Mouse (Mus musculus) spleen, postnatal 10 days (tissue): Measurements from ENCODE around the gene Vars.
"Not testable (repeated sequence)": the region's sequence is repeated elsewhere in the genome, so short reads cannot be mapped to it uniquely, and the experiment has no call there.

Source experiments
- DNase-seq, 2 experiments: peaks; one replicate each; pipeline ENCODE4 v3.0.0; 2021 to 2022; ENCODE audit warnings: low spot score in 2 of 2

Vars gene

GRCm38 (mm10) chr17:35003022-35003838 is 2.4 kb downstream of the Vars start:
- no peak for DNase-seq

DNA sequence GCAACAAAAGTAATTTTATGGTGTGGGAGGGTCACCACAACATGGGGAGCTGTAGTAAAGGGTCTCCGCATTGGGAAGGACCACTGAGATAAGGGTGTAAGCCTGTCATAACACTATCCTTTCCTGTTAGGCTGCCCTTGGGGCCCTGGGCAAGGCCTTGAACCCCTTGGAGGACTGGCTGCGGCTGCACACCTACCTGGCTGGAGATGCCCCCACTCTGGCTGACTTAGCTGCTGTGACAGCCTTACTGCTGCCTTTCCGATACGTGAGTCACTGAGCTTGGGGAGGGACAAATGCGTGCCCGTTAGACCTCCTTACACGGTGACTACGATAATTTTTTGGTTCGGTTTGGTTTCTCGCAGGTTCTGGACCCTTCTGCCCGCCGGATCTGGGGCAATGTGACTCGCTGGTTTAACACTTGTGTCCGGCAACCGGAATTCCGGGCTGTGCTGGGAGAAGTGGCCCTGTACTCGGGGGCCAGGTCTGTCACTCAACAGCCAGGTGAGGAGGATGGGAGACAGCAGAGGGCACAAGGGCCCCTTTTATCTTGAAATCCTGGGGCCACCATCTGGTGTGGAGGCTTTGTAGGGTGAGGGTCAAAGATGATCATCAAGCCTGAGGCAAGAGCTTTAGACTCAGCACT is 3.4 kb downstream of the Vars start:
- no peak for DNase-seq

- no peak for DNase-seq
Measured at GRCm38 (mm10) chr17:35005158-35005557, 4.4 kb downstream of the Vars start.

DNA sequence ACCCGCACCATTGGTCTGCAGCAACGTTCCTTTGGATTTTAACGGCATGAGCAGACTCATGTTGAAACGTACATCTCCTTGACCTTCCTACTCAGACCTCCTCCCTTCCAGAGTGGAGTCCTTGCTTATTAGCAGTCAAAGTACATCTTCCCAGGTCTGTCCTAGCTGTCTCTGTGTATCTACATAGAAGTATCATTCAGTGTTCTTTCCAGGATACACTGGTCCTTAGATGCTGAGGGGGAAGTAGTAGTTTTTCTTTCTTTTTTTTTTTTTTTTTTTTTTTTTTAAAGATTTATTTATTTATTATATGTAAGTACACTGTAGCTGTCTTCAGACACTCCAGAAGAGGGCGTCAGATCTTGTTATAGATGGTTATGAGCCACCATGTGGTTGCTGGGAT is 5.1 kb downstream of the Vars start:
- not testable (repeated sequence) for DNase-seq

- no peak for DNase-seq
Measured at GRCm38 (mm10) chr17:35007387-35007991, 6.7 kb downstream of the Vars start.

DNA sequence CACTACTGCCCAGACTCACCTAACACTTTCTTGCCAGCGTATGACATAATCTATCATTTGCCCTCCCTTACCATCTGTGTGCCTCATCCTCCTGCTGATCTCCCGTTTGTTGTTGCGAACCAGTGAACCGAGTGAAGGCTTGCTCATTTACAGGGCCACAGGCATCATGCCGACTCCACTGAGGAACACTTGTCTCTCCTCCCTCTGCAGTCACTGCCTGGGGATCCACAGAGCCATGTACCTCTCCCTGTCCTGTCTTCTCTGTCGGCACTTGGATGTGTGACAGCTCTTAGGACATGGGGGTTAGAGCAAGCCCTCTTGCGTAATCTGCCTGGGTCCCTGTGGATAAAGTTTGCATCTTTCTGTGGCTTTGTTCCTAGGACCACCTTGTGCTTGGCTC is 8.8 kb downstream of the Vars start:
- no peak for DNase-seq

DNA sequence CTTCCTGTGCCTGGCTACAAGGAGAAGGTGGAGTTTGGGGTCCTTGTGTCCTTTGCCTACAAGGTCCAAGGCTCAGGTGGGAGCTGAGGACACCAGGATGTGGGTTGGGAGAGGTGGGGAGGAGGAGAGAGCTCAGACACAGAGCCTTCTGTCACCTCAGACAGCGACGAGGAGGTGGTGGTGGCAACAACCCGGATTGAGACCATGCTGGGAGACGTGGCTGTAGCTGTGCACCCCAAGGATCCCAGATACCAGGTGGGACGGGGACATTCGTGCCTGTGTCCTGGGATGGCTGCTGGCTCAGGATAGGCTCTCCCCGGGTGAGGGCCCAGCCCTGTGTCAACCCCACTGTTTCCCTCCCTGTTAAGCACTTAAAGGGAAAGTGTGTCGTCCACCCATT is 10.7 kb downstream of the Vars start:
- DNase-seq, result no peak

DNA sequence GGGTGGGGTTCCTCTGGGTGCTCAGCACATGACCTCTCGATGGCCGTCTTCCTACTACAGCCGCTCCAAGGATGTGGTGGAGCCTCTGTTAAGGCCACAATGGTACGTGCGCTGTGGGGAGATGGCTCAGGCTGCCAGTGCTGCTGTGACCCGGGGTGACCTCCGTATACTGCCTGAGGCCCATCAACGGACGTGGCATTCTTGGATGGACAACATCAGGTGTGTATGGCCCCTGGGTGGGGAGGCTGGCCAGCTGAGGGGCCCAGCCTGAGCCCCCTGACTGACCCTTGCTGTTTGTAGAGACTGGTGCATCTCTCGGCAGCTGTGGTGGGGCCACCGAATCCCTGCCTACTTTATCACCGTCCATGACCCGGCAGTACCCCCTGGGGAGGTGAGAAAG is 11.6 kb downstream of the Vars start:
- DNase-seq, result peak in 1 of 2 experiments; percentile 14

GRCm38 (mm10) chr17:35013221-35013620 is 12.4 kb downstream of the Vars start:
- peak in 1 of 2 experiments; percentile 15 for DNase-seq

DNA sequence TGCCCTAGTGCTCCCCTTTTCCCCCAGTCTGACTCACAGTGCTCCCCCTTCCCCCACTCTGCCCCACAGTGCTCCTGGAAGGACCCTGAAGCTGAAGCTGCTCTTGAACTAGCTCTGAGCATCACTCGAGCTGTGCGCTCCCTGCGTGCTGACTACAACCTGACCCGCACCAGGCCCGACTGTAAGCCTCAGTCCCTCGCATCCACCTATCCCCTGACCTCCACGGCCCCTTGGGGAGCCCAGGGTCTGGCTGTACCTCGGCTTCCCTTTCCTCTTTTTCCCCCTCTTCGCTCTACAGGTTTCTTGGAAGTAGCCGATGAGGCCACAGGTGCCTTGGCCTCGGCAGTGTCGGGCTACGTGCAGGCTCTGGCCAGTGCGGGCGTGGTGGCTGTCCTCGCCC is 14.5 kb downstream of the Vars start:
- peak in 1 of 2 experiments; percentile 15 for DNase-seq

DNA sequence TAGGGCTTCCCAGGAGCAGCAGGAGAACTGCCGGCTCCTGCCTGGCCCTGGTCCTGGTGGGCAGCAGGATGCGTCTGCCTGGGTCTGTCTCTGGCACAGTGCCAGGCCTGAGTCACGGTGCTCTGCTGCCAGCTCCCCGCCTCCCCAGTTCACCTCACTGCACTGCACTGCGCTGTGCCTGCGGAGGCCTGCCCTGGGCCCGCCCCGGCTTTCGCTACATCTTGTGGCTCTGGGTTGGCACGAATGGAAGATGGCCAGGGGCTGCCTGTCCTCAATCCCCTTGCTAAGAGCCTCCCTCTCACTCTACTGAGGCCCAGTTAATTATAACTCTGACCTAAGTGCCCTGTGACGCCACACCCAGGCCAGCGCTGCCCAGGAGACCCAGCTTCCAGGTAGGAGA is 15.6 kb downstream of the Vars start, which contains the start of gene Vwa7:
Vwa7 (plus strand) TSS at position 204 of the 400 bp plus-strand sequence.
- peak in 1 of 2 experiments; percentile 51 for DNase-seq

- DNase-seq, result no peak
Measured at GRCm38 (mm10) chr17:35016791-35017705, 16.3 kb downstream of the Vars start.

GRCm38 (mm10) chr17:35017706-35018030 is 16.9 kb downstream of the Vars start:
- DNase-seq, result no peak

DNA sequence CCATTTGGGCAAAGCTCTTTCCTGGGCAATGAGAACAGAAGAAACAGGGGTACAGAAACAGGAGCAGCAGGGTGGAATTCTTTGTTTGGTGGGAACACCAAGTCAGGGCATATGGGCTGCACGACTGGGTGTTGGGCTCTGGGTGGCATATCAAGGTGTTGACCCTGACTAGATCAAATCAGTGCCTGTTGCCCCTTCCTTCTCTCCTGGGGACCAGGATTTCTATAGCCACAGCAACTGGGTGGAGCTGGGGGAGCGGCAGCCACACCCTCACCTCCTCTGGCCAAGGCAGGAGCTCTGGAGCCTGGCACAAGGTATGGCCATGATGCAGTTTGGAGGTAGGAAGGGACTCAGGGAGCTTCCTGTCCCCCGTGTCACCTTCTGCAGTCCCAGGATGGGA is 17.4 kb downstream of the Vars start:
- no peak for DNase-seq

DNA sequence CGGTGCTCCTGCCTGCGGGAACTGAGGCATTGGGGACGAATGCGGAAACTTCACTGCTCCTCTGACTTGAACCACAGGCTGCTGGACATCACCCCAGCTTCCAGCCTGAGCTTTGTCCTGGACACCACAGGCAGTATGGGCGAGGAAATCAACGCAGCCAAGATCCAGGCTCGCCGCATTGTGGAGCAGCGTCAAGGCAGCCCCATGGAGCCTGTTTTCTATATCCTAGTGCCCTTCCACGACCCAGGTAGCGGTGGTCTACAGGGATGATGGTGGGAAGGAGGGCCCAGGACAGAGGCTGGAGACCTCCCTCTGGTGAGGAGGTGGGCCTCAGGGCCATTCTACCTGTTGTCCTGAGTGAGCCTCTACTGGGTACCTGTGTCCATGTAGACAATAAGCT is 19.1 kb downstream of the Vars start:
- no peak for DNase-seq

GRCm38 (mm10) chr17:35020551-35020950 is 19.8 kb downstream of the Vars start:
- no peak for DNase-seq

- peak; percentile 89 to 92 for DNase-seq
Measured at GRCm38 (mm10) chr17:35021163-35021808, 20.5 kb downstream of the Vars start.

GRCm38 (mm10) chr17:35021842-35022477 is 21.2 kb downstream of the Vars start:
- peak in 1 of 2 experiments; percentile 22 for DNase-seq

DNA sequence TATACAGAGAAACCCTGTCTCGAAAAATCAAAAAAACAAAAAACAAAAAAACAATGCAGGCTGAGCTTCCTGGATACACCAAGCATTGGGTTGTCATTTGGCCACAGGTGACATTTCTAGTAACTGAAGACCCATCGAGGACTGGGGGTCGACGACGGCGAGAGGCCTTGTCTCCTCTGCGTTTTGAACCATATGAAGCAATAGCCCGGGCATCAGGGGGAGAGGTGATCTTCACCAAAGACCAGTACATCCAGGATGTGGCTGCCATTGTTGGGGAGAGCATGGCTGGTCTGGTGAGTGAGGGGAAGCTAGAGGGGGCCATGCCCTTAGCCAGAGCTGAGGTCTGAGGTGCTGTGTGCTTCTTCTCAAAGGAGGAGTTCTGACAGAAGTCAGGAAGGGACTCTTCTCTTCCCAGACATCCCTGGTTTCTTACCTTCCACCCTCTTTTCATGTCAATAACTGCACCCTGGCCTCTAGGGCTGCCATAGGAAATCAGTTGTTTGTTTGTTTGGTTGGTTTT is 21.8 kb downstream of the Vars start:
- DNase-seq, result peak in 1 of 2 experiments; percentile 14

DNA sequence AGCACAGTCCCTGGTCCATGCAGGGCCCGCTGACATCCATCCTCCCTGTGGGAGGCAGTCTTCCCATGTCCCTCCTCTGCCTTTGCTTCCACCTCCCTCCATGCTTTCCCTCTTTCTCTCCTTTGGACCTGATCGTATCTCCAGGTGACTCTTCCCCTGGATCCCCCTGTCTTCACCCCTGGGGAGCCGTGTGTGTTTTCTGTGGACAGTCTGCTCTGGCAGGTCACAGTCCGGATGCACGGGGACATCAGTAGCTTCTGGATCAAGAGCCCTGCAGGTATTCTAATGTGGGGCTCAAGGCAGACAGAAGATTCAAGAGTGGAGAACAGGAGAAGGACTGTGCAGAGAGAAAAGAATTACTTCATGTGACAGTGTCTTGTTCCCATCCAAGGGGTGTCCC is 22.4 kb downstream of the Vars start:
- peak in 1 of 2 experiments; percentile 15 for DNase-seq
